Mouse (Mus musculus): ENCODE data around the gene Drp2.

Gene Drp2

GRCm38 (mm10) chrX:134403863-134404583, at the start of gene Drp2:
Drp2 (plus strand) TSS chrX:134404551.
- no peak for DNase-seq (ENCODE audit: low read depth in 2 of 2, low spot score in 2 of 2)

- no peak for DNase-seq (ENCODE audit: low read depth in 2 of 2, low spot score in 2 of 2)
Observed at GRCm38 (mm10) chrX:134359336-134359735, 45.0 kb upstream of the Drp2 start.

- no peak for DNase-seq (ENCODE audit: low read depth in 2 of 2, low spot score in 2 of 2)
Observed at GRCm38 (mm10) chrX:134362156-134362555, 42.2 kb upstream of the Drp2 start.

GRCm38 (mm10) chrX:134365421-134365820, 38.9 kb upstream of the Drp2 start:
- DNase-seq (ENCODE audit: low read depth in 2 of 2, low spot score in 2 of 2), result no peak

GRCm38 (mm10) chrX:134366547-134366946, 37.8 kb upstream of the Drp2 start:
- no peak for DNase-seq (ENCODE audit: low read depth in 2 of 2, low spot score in 2 of 2)

- no peak for DNase-seq (ENCODE audit: low read depth in 2 of 2, low spot score in 2 of 2)
Observed at GRCm38 (mm10) chrX:134371279-134371678, 33.1 kb upstream of the Drp2 start.

- no peak for DNase-seq (ENCODE audit: low read depth in 2 of 2, low spot score in 2 of 2)
Observed at GRCm38 (mm10) chrX:134374190-134374589, 30.2 kb upstream of the Drp2 start.

GRCm38 (mm10) chrX:134384896-134385295, 19.5 kb upstream of the Drp2 start:
- no peak for DNase-seq (ENCODE audit: low read depth in 2 of 2, low spot score in 2 of 2)

- no peak for DNase-seq (ENCODE audit: low read depth in 2 of 2, low spot score in 2 of 2)
Observed at GRCm38 (mm10) chrX:134398972-134399371, 5.4 kb upstream of the Drp2 start.

GRCm38 (mm10) chrX:134404584-134404955, 219 bp downstream of the Drp2 start:
- no peak for DNase-seq (ENCODE audit: low read depth in 2 of 2, low spot score in 2 of 2)

GRCm38 (mm10) chrX:134409354-134409900, 5.1 kb downstream of the Drp2 start:
- DNase-seq (ENCODE audit: low read depth in 2 of 2, low spot score in 2 of 2), result no peak

GRCm38 (mm10) chrX:134412096-134412495, 7.7 kb downstream of the Drp2 start:
- no peak for DNase-seq (ENCODE audit: low read depth in 2 of 2, low spot score in 2 of 2)

- no peak for DNase-seq (ENCODE audit: low read depth in 2 of 2, low spot score in 2 of 2)
Observed at GRCm38 (mm10) chrX:134420097-134420496, 15.7 kb downstream of the Drp2 start.

GRCm38 (mm10) chrX:134424263-134424662, 19.9 kb downstream of the Drp2 start:
- no peak for DNase-seq (ENCODE audit: low read depth in 2 of 2, low spot score in 2 of 2)

- no peak for DNase-seq (ENCODE audit: low read depth in 2 of 2, low spot score in 2 of 2)
Observed at GRCm38 (mm10) chrX:134425798-134426197, 21.4 kb downstream of the Drp2 start.

GRCm38 (mm10) chrX:134426819-134427218, 22.5 kb downstream of the Drp2 start:
- DNase-seq (ENCODE audit: low read depth in 2 of 2, low spot score in 2 of 2), result no peak

GRCm38 (mm10) chrX:134427307-134427706, 23.0 kb downstream of the Drp2 start:
- no peak for DNase-seq (ENCODE audit: low read depth in 2 of 2, low spot score in 2 of 2)

- no peak for DNase-seq (ENCODE audit: low read depth in 2 of 2, low spot score in 2 of 2)
Observed at GRCm38 (mm10) chrX:134474988-134475710, 70.8 kb downstream of the Drp2 start.

- DNase-seq (ENCODE audit: low read depth in 2 of 2, low spot score in 2 of 2), result no peak
Observed at GRCm38 (mm10) chrX:134476290-134476689, 71.9 kb downstream of the Drp2 start, which contains the start of gene Taf7l. Taf7l (minus strand) TSS chrX:134476490.

GRCm38 (mm10) chrX:134481720-134482119, 77.4 kb downstream of the Drp2 start:
- no peak for DNase-seq (ENCODE audit: low read depth in 2 of 2, low spot score in 2 of 2)

GRCm38 (mm10) chrX:134500651-134501050, 96.3 kb downstream of the Drp2 start:
- no peak for DNase-seq (ENCODE audit: low read depth in 2 of 2, low spot score in 2 of 2)

Data from CD8-positive naive resting alpha-beta T cell, adult 2 months (primary cell).